Mouse (Mus musculus): Measurements from ENCODE around the gene Alg12.

DNA sequence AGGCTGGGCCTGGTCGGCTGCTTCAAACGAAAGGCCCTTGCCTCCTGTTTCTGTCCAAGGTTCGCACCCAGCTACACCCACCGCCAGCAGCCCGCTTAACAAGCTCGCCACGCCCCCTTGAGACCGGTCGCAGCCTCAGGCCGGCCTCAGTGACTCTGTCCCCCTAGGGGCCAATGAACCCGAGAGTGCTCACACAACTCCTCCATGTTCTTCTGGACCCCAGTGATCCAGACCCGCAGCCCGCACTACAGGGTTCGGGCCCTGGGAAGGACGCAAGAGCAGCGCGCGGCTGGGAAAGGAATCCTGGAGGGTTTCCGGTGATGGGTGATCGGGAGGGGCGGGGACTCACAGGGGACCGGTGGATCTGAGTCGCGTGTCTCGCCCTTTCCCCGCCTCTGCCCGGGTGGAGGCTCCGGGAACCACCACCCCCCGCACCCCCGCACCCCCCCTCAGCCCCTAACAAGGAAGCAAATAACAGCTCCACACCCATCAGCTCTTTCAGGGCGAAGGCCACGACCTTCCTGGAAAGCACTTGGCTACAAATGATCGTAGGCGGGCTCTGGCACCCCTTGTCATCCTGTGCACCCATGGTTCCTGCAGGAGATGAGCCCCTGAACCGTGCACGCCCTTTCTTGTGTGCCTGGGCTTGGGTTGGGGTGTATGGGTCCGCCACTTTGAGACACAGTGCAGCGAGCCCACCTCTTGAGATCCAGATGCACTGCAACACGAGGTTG lies 18.2 kb upstream of the Alg12 start:
- TF ChIP-seq POLR2A (IDR thresholded peaks at IDR 0.05; ENCODE audit: low read depth, low read length) (no peak), CTCF (conservative IDR thresholded peaks at IDR 0.05; ENCODE audit: insufficient read depth, insufficient read length, low read depth, low read length) (no peak)

Measured in kidney, adult 2 months (tissue).